Mouse (Mus musculus): ENCODE measurements around the gene B630019K06Rik.
A peak's percentile ranks its signal among the peaks of the same experiment; 100 is the strongest.
"Not testable (repeated sequence)": the region's sequence is repeated elsewhere in the genome, so short reads cannot be mapped to it uniquely, and the experiment has no call there.

Gene B630019K06Rik

DNA sequence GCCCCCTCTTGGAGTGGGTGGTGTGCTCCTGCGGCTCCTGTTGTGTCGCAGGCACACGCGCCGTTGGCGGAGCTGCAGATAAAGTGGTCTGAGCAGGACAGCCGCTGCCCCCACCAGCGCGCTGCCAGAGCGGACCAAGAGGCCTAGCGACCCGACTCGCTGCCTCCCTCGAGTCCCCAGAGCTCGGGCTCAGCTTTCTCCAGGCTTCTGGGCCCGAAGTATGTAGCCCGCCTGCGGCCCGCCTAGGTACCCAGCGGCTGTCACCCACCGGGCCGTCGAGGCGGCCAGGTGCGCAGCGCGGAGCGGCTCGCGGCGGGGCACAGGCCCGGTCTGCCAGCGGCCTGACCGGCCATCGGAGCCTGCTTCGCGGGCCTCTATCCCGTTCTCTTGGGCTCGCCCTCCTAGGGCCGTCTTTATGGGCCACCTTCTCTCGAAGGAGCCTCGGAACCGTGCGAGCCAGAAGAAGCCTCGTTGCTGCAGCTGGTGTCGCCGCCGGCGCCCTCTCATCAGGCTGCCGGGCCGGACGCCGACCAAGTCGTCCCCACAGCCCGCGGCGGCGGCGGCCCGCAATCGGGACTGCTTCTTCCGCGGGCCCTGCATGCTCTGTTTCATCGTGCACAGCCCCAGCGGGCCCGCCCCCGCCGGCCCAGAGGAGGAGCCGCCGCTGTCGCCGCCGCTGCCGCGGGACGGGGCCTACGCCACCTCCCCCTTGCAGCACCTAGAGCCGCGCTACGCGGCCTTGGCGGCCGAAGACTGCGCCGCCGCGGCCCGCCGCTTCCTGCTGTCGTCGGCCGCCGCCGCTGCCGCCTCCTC, at the start of gene B630019K06Rik:
B630019K06Rik (plus strand) TSS at position 40 of the 813 bp plus-strand sequence.
- peak; percentile 67 for DNase-seq

- DNase-seq, result no peak
Observed at GRCm38 (mm10) chrX:8843694-8844093, 48.5 kb upstream of the B630019K06Rik start, which contains the start of gene Gm6592. Gene Gm6592, plus strand, starts transcription at chrX:8843994.

DNA sequence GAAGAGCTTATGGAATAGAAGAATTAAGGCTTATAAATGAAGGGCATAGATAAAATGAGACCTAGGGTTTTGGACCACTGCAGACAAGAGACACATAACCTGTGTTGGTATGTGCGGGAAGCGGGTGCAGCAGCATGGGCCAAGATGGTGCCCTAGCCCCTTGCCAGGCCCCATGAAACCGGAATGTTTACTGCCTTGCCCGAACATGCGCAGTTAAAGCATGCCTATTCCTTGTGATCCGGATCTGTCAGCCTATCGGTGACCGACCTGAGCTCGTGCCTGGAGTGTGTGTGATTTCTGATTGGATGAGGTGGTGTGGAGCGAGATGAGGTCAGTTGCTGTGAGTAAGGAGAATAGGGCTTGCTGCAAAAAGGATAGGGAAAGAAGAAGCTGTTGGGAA, 39.7 kb upstream of the B630019K06Rik start:
- no peak for DNase-seq

DNA sequence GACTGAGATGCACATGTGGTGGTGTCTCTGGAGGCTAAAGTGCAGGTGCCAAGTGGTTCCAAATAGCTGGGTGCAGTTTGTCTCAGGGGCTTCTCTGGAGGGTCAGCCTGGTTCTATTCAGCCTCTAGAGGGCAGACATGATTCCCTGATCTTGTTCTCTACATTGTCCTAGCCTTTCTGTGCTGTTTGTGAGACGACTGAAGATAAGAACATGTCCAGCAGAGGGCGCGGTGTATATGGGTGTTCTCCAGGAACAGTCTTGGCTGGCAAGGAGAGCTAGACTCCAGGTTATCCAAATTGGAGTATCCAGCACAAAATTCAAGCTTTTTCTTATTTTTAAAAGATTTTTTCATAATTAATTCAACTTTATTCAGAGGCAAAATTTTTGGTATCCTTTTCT, 27.9 kb upstream of the B630019K06Rik start:
- peak; percentile 86 for DNase-seq

GRCm38 (mm10) chrX:8873953-8874352, 18.2 kb upstream of the B630019K06Rik start, which contains the start of gene Gm5751:
Gene Gm5751, plus strand, starts transcription at chrX:8874253.
- not testable (repeated sequence) for DNase-seq

- no peak for DNase-seq
Observed at GRCm38 (mm10) chrX:8884336-8884735, 7.8 kb upstream of the B630019K06Rik start.

GRCm38 (mm10) chrX:8891975-8892342, 223 bp upstream of the B630019K06Rik start:
- no peak for DNase-seq

GRCm38 (mm10) chrX:8893182-8893651, 1.0 kb downstream of the B630019K06Rik start:
- DNase-seq, result no peak

DNA sequence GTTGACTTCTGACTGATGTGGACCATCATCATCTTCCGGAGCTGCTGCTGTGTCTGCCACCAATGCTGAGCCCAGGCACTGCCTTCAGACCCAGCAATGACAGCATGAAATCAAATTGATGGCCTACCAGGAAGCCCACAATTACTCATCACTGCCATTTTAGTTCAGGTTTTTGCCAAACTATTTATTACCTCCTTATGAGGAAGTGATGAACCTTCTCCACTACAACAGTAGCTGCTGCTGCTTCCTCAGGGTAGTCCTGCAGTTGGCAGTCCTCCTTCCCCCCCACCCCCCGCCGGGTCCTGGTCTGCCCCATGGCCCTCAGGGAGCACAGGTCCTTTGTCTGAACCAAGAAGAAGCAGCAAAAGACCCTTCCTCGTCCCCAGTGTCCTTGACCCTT, 8.6 kb downstream of the B630019K06Rik start:
- no peak for DNase-seq

DNA sequence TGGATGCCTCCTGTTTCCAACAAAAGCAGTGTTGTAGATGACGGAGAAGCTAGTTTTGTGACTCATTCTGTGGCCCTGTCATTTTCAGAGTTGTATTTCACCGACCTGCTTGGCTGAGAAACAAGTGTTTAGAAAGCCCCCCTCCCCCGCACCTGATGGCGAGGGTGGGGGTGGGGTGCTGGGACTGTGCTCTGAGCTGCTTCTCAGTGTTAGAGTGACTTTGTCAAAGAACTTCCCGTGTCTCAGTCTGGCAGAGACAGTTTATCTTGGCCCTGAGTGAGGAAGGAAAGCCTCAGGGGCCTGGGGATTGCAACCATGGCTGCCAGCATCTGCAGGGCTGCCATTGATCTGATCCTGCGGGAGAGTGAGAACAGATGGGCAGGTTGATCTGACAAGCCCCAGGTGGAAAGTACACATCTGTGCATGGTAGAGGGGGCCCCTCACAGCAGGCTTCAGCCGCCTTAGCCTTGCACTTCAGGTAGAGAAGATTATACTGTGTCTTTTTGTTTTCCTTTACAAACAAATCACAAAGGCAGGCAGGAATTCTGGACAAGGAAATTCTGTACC, 9.8 kb downstream of the B630019K06Rik start:
- DNase-seq, result peak; percentile 8

DNA sequence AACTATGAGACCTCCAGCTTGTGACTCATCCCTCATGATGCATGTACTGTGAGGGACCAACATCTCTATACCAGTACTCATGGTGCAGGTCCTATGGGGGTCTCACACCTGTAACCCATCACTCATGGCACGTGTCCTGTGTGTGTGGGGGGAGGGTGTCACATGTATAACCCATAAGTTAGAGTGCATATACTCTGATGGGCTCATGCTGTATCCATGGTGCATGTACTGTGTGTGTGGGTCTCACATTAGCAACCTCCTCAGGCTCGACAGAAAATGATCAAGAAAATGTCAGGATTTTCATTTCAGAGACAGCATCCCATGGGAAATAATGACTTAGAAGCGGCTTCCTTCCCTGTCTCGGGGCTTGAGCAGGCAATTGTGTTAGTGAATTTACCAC, 28.9 kb downstream of the B630019K06Rik start:
- no peak for DNase-seq

DNA sequence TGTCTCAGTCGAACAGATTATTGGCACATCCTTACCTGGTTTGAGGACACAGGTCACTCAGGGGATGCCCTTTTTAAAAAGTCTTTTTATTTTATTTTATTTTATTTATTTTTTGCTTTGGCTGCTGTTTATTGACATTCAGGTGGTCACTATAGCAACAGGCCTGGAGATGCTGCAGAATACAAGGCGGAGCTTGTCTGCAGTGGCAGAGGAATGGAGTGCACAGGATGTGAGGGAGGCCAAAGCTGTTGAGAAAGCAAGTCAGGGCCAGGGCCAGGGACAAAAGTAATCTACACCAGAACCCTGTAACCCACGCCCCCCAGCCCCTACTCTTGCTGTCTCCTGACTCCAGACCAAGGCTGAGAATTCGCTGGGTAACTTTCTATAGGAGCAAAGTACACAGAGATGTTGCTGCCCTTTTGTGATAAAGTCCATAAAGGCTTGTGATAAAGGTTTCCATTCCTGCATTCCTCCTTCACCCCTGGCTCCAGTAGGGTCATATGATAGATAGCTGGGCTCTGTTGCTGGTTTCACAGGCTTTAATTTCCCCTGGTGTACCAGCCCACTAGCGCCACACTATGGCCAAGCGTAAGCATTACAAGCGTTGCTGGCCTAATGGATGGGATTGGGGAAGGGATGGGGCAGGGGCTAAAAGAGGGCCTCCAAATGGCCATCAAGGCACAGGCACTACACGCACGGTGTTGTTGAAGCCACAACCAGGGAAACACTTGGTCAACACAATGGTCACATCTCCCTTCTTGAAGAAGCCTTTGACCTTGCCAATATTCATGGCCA, 29.8 kb downstream of the B630019K06Rik start:
- no peak for DNase-seq

- DNase-seq, result no peak
Observed at GRCm38 (mm10) chrX:8927308-8927707, 35.1 kb downstream of the B630019K06Rik start.

- no peak for DNase-seq
Observed at GRCm38 (mm10) chrX:8944041-8944440, 51.9 kb downstream of the B630019K06Rik start.
